Mouse (Mus musculus) liver, adult 2 months (tissue): Measurements from ENCODE around the gene Fer. TPM values are rescaled to one million over a fixed set of nuclear protein-coding genes. Genes with fewer than 3 reads are reported as not detected.

Source experiments
- DNase-seq: peaks from one replicate; pipeline ENCODE4 v3.0.0-alpha.2; 2011; ENCODE audit warnings: low read depth, low spot score; ENCODE audit errors: extremely low read depth
- H3K27ac ChIP-seq: fragments of 200-500 bp; replicated peaks from 2 replicates; pipeline ENCODE4 v1.5.1; 2012; ENCODE audit warnings: low read depth, mild to moderate bottlenecking, control low read depth, inconsistent platforms, low read length; ENCODE audit not compliant: insufficient read depth
- H3K27me3 ChIP-seq: fragments of 200-500 bp; 2 replicates; pipeline ENCODE4 v1.6.1; 2012; ENCODE audit warnings: mild to moderate bottlenecking, moderate library complexity, low read length, inconsistent platforms; ENCODE audit not compliant: control insufficient read depth, insufficient read depth
- H3K36me3 ChIP-seq: fragments of 200-500 bp; 2 replicates; pipeline ENCODE4 v1.6.1; 2012; ENCODE audit warnings: low read length, inconsistent platforms; ENCODE audit not compliant: control insufficient read depth, insufficient read depth
- H3K4me1 ChIP-seq: fragments of 200-500 bp; 2 replicates; pipeline ENCODE4 v1.6.1; 2011; ENCODE audit warnings: low read length; ENCODE audit not compliant: control insufficient read depth, insufficient read depth
- H3K4me3 ChIP-seq: fragments of 200-500 bp; 2 replicates; pipeline ENCODE4 v1.5.1; 2011; ENCODE audit warnings: low read depth, mild to moderate bottlenecking, control low read depth, low read length, moderate library complexity; ENCODE audit not compliant: insufficient read depth
- H3K79me2 ChIP-seq: fragments of 200-500 bp; 2 replicates; pipeline ENCODE4 v1.6.1; 2012; ENCODE audit warnings: inconsistent platforms, mild to moderate bottlenecking, low read length, moderate library complexity; ENCODE audit not compliant: control insufficient read depth, insufficient read depth
- H3K9ac ChIP-seq: fragments of 200-500 bp; 2 replicates; pipeline ENCODE4 v1.6.1; 2012; ENCODE audit warnings: low read depth, mild to moderate bottlenecking, control low read depth, inconsistent platforms, low read length
- CTCF ChIP-seq: fragments of 200-500 bp; IDR thresholded peaks from 2 replicates; pipeline ENCODE4 v1.5.1; 2011; ENCODE audit warnings: low read depth, low read length, control low read depth
- POLR2A ChIP-seq: fragments of 200-500 bp; IDR thresholded peaks from 2 replicates; pipeline ENCODE4 v1.6.1; 2011; ENCODE audit warnings: low read length, control low read depth; ENCODE audit not compliant: insufficient read depth; ENCODE audit errors: extremely low read depth
- WGBS: fragments of 180-500 bp; shearing (Covaris S2); methylation state at CpG from one replicate; pipeline ENCODE4 v1.1.7; 2018; 5-methylcytosine and 5-hydroxymethylcytosine counted together
- polyA plus RNA-seq: library from polyadenylated mRNA; depleted of rRNA; stranded (reverse); fragments of >200 nt; gene quantifications from 2 replicates; pipeline ENCODE4 v1.2.3, GENCODE M21; 2012
- total RNA-seq: library from RNA; depleted of rRNA; stranded (reverse); fragments of >200 nt; gene quantifications from 2 replicates; pipeline ENCODE4 v1.2.3, GENCODE M21; 2014

Gene Fer
- total and polyA plus RNA-seq, 2 experiments, result 1.3 to 12.0 TPM

GRCm38 (mm10) chr17:64109871-64110270 is 247.0 kb downstream of the Fer start:
- TF ChIP-seq CTCF, result no peak
- no peak for TF ChIP-seq POLR2A
- 96% methylated on average over 8 of the region's 8 CpGs for WGBS
- DNase-seq, result no peak

DNA sequence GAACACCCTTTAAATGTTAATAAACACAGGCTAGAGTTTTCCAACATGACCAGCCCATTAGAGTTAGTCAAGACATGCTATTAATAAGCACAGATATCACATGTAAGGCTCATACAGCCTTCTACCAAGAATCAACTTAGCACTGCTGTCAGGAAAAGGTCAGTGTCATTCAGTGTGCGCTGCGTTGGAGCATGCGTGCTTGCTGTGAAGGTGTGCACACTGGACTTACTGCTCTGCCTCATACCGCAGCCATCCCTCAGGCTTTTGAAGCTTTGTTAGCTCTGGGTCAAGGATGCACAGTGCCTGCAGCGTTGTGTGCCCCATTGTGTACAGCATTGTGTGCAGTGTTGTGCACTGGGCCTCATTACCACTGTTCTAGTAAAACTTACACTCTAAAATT is 250.8 kb downstream of the Fer start:
- H3K36me3 ChIP-seq, result no peaks in the 10 kb centered on the region; the same call in 1 of the 2 replicates
- no peak overlapping the region for H3K9ac ChIP-seq
- WGBS, result 94% methylated on average over 5 of the region's 5 CpGs
- no peaks in the 10 kb centered on the region for H3K27me3 ChIP-seq
- H3K79me2 ChIP-seq, result no peaks in the 10 kb centered on the region
- H3K4me1 ChIP-seq, result no peaks in the 10 kb centered on the region
- no peak for DNase-seq
- no peak overlapping the region for H3K4me3 ChIP-seq
- no peak overlapping the region for H3K27ac ChIP-seq
- TF ChIP-seq POLR2A (no peak), CTCF (no peak)

More at GRCm38 (mm10) chr17:64109871-64110270, 247.0 kb downstream of the Fer start:
- no peaks in the 10 kb centered on the region for H3K4me1 ChIP-seq
- no peak overlapping the region for H3K4me3 ChIP-seq
- no peaks in the 10 kb centered on the region for H3K27me3 ChIP-seq
- H3K27ac ChIP-seq, result no peak overlapping the region
- H3K36me3 ChIP-seq, result no peaks in the 10 kb centered on the region
- no peak overlapping the region for H3K9ac ChIP-seq
- H3K79me2 ChIP-seq, result no peaks in the 10 kb centered on the region

GRCm38 (mm10) chr17:64116762-64117161 is 253.9 kb downstream of the Fer start:
- DNase-seq, result no peak
- Histone ChIP-seq H3K4me1 (no peaks in the 10 kb centered on the region), H3K9ac (no peak overlapping the region), H3K79me2 (no peaks in the 10 kb centered on the region), H3K4me3 (no peak overlapping the region), H3K36me3 (no peaks in the 10 kb centered on the region; the same call in 1 of the 2 replicates), H3K27ac (no peak overlapping the region), H3K27me3 (no peaks in the 10 kb centered on the region)
- TF ChIP-seq CTCF (no peak), POLR2A (no peak)
- 97% methylated on average over 6 of the region's 6 CpGs for WGBS

DNA sequence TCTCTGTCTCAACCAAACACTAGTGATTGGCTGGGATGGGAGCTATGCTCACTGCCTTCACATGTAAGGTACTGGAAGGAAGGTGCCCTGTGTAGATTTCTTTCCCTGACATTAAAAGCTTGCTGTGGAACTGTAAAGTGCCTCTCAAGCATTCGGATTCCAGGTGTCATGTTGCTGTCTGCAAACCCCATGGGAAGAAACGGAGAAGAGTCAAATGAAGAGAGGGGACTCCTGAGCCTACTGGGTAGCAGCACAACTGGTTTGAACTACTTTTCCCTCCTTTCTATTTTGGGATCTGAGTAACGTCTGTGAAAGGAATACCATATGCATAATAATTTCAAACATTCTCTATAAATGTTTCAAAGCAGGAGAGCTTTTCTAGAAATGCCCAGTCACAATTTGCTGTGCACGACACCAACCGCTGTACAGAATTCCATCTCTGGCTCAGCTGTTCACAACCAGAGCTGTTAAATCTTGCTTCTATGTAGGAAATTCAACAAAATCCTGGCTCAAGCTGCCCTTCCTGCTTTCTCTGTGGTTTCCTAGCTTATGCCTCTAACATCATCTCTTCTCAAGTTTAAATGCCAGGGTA is 256.9 kb downstream of the Fer start:
- DNase-seq, result no peak
- H3K4me3 ChIP-seq, result no peak overlapping the region
- no peaks in the 10 kb centered on the region for H3K79me2 ChIP-seq
- WGBS, result 92% methylated on average over 5 of the region's 5 CpGs
- no peak overlapping the region for H3K9ac ChIP-seq
- no peaks in the 10 kb centered on the region; the same call in 1 of the 2 replicates for H3K36me3 ChIP-seq
- no peak for TF ChIP-seq POLR2A
- TF ChIP-seq CTCF, result no peak
- H3K27ac ChIP-seq, result no peak overlapping the region
- H3K4me1 ChIP-seq, result no peaks in the 10 kb centered on the region
- H3K27me3 ChIP-seq, result no peaks in the 10 kb centered on the region

DNA sequence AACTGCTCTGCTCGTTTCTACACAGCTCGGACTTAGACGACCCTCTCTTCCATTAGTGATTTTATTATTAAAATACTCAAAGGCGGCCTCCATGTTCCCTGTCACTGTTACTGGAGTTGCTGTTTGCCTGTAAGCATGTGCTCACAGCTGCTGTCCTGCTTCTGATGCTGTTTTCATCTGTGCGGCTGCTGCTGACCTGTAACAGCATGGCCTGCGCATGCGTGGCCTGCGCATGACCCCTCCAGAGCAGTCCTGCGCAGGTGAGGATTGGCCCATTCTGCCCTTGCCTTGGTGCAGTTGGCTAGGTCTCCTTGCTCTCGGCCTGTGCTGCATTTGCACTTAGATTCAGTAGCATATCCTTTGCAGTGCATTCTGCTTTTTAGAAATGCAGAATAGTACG is 259.7 kb downstream of the Fer start:
- 96% methylated on average over 11 of the region's 11 CpGs for WGBS
- H3K79me2 ChIP-seq, result no peaks in the 10 kb centered on the region
- H3K27ac ChIP-seq, result no peak overlapping the region
- H3K36me3 ChIP-seq, result no peaks in the 10 kb centered on the region; the same call in 1 of the 2 replicates
- H3K4me3 ChIP-seq, result no peak overlapping the region
- H3K9ac ChIP-seq, result no peak overlapping the region
- no peaks in the 10 kb centered on the region for H3K4me1 ChIP-seq
- DNase-seq, result no peak
- TF ChIP-seq CTCF (no peak), POLR2A (no peak)
- H3K27me3 ChIP-seq, result no peaks in the 10 kb centered on the region

- Histone ChIP-seq H3K27me3 (no peaks in the 10 kb centered on the region), H3K79me2 (no peaks in the 10 kb centered on the region), H3K36me3 (no peaks in the 10 kb centered on the region; the same call in 1 of the 2 replicates), H3K4me1 (no peaks in the 10 kb centered on the region), H3K27ac (no peak overlapping the region), H3K9ac (no peak overlapping the region), H3K4me3 (no peak overlapping the region)
- 84% methylated on average over 3 of the region's 3 CpGs for WGBS
- TF ChIP-seq CTCF (no peak), POLR2A (no peak)
- DNase-seq, result no peak
Observed at GRCm38 (mm10) chr17:64123732-64124131, 260.9 kb downstream of the Fer start.
